Mouse (Mus musculus): ENCODE results near the gene Fut7.
A peak's percentile ranks its signal among the peaks of the same experiment; 100 is the strongest.

Fut7 gene

DNA sequence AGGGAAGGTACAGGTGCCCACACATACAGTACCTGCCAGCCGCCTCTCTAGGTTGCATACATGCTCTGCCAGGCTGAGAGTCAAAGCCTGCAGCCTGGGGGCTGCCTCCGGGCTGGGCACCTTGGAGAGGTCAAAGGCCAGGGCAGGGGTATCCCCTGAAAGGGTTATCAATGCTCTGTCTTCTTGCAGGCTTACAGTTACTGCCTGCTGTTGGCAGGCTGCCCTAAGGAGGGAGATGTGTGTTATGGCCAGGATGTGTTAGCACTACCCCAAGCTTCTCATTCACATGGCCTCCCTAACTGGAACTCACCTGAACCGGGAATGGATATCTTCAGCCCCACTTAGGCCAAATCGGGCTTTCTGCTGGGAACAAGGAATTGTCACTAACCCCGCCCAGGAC is 37.1 kb downstream of the Fut7 start:
- DNase-seq (ENCODE audit: low read depth, low spot score) = no peak

- peak; percentile 93 for DNase-seq (ENCODE audit: low read depth, low spot score)
Measured at GRCm38 (mm10) chr2:25460551-25461309, 37.7 kb downstream of the Fut7 start, which contains the start of gene Paxx. Gene Paxx, minus strand, starts transcription at chr2:25461094.

DNA sequence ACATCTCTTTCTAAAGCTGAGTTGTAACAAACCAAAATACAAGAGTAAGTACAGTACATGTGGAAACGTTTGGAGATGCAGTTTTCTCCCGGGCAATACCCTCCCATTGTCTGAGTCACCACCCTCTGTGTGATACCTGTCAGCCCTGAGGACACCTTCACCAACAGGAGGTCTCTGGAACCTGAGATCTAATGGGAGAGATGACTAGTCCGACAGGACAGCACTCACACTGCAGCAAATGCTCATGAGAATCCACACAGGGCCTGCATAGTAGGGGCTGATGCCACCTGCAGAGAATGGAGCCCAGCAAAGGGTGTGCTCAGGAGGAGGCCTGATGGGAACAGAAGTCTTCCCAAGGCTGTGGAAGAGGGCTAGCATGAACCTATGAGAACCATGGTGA is 38.3 kb downstream of the Fut7 start:
- DNase-seq (ENCODE audit: low read depth, low spot score) = no peak

DNA sequence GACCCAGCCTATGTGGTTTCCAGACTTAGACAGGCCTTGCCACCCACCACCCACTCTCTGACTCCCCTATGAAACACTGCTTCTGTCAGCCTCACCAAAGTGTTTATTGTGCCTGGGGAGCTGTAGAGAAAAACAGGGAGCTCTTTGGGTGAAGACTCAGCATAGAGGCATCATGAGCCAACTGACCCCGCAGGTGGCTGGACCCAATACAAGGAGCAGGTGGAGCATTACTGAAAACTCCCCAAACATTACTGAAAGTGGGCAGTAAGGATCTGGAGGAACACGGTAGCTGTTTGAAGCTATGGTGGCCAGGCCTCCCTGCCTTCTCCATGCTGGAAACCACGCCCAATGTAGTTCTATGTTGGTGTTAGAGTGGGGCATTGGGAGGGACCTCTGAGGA is 40.6 kb downstream of the Fut7 start:
- no peak for DNase-seq (ENCODE audit: low read depth, low spot score)

GRCm38 (mm10) chr2:25465256-25465655 is 42.2 kb downstream of the Fut7 start:
- DNase-seq (ENCODE audit: low read depth, low spot score) = no peak

GRCm38 (mm10) chr2:25465816-25466635 is 43.0 kb downstream of the Fut7 start:
- no peak for DNase-seq (ENCODE audit: low read depth, low spot score)

GRCm38 (mm10) chr2:25467606-25468303 is 44.7 kb downstream of the Fut7 start:
- DNase-seq (ENCODE audit: low read depth, low spot score) = no peak

- no peak for DNase-seq (ENCODE audit: low read depth, low spot score)
Measured at GRCm38 (mm10) chr2:25468962-25469915, 46.2 kb downstream of the Fut7 start.

- DNase-seq (ENCODE audit: low read depth, low spot score) = no peak
Measured at GRCm38 (mm10) chr2:25469969-25470368, 46.9 kb downstream of the Fut7 start, which contains the start of gene Ptgds. Gene Ptgds, minus strand, starts transcription at chr2:25470046.

GRCm38 (mm10) chr2:25472550-25472949 is 49.5 kb downstream of the Fut7 start:
- no peak for DNase-seq (ENCODE audit: low read depth, low spot score)
